Mouse (Mus musculus) Patski (cell line): ENCODE measurements at regions not wholly inside any gene's neighbourhood (a gene's known extent, or its start where the extent isn't known, plus 50 kb on each side); places are given as distances from the start of the nearest gene placed in this dataset.

Source experiments
- ATAC-seq: fragments of 100-300 bp; one replicate; pipeline ENCODE4 v1.8.0; 2021
- CTCF ChIA-PET: fragments of 350-600 bp; sonication (Branson Sonifier 250); formaldehyde crosslinking; loops from one replicate; lab custom pipeline; 2022; ENCODE audit warnings: inconsistent platforms; lab: Charles Lee
- POLR2A ChIA-PET: fragments of 350-600 bp; sonication (Branson Sonifier 250); formaldehyde crosslinking; loops from one replicate; lab custom pipeline; 2022; ENCODE audit warnings: antibody characterized with exemption, inconsistent platforms; lab: Charles Lee
- DNase-seq: peaks from one replicate; pipeline ENCODE4 v3.0.0-alpha.2; 2011; ENCODE audit warnings: low read depth, low spot score
- H3K27me3 ChIP-seq: fragments of 371-371 bp; one replicate; pipeline ENCODE4 v1.5.1; 2021
- CTCF ChIP-seq: fragments of 100-300 bp; IDR thresholded peaks from one replicate; pipeline ENCODE4 v1.5.1; 2021
- in situ Hi-C: fragments of 300-500 bp; cut with MboI; formaldehyde crosslinking; loops from 3 replicates; pipeline ENCODE4 v1.11.1; 2018; ENCODE audit warnings: low pct_unique_long_range_greater_than_20kb, mixed read lengths

DNA sequence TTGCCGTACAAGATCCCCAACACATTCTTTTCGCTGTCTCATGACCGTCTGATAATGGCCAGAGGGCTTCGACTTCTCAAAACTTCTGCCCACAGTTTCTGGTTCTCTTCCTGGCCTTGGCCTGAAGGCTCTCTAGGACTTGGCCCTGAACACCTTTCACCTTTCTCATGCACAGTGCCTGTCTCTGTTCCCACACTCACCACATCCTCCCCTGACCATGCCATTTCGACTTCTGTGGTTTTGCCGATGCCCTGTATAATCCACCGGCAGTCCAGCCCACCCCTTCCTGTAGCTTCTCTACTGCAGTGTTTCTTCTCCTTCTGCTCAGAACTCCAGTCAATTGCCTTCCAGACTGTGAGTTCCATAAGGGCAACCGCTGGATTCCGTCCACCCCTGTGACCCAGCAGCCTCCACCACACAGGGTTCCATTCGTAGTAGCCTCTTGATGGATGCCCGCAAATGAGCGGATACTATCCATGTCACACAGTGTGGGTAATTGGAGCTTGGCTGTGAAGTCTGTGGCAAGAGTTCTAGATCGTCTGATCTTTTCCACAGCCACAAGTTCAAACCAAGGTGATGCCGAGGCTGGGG lies 53.3 kb upstream of the Cnih3 start:
- peaks cover 26% of the 10 kb centered on the region for H3K27me3 ChIP-seq
- DNase-seq (no peak), ATAC-seq (no peak)
- in situ Hi-C loops = no loop called here
- ChIA-PET CTCF (no interaction called here), POLR2A (no interaction called here)
- TF ChIP-seq CTCF = no peak

DNA sequence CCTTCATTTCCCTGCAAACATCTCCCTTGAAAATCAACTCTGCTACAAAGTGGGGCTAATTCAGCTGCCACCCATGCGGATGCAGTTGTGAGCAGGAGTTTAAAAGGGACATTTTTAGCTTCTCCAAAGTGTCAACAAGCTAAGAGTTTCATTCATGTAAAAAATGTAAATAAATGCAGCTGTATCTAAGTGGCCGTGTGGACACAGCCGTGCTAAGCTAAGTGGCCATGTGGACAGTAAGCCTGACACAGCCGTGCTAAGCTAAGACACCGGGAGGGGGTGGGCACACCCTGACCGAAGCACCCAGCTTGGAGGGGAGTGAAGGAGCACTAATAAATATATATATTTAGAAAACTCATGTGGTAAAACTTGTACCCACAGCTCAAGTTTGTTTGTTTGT lies 52.6 kb upstream of the Cnih3 start:
- ATAC-seq = no peak
- H3K27me3 ChIP-seq = peaks cover 26% of the 10 kb centered on the region
- TF ChIP-seq CTCF = no peak
- CTCF ChIA-PET = interaction anchor here (1.4 kb wide), 1 partner anchor 14 kb away, joined by 3 read pairs; no protein-coding TSS in a partner anchor
- DNase-seq = no peak
- in situ Hi-C loops = no loop called here
- POLR2A ChIA-PET = no interaction called here

DNA sequence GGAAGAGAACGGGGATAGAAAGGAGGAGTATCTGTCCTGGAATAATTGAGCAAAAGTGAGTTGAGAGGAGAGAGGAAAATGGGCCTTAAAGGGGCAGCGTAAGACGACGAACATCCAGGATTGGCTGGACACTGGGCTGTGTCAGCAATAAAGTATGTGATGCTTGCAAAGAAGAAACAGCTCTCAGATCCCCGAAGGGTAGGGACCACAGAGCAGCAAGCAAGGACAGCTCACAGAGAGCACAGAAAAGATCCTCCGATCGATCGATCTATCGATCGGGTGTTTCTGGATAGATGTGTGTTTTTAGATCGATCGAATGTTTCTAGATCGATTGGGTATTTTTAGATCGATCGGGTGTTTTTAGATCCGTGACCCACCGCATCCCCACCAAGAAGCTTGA lies 50.3 kb upstream of the Cnih3 start:
- in situ Hi-C loops = no loop called here
- CTCF ChIA-PET = no interaction called here
- ATAC-seq (no peak), DNase-seq (no peak)
- POLR2A ChIA-PET = no interaction called here
- H3K27me3 ChIP-seq = peaks cover 22% of the 10 kb centered on the region
- TF ChIP-seq CTCF = no peak
